Mouse (Mus musculus): ENCODE measurements around the gene Plekhg5. TPM values are rescaled to one million over a fixed set of nuclear protein-coding genes. Genes with fewer than 3 reads are reported as not detected.

The Plekhg5 gene
- total and polyA plus RNA-seq, 3 experiments, result 0.05 to 2.1 (median 1.1) TPM

GRCm38 (mm10) chr4:152029087-152029486 lies 43.2 kb upstream of the Plekhg5 start:
- dilution Hi-C loops (cut with MboI; ENCODE audit: extremely low pct_ligation_motif_present, extremely low pct_unique_long_range_greater_than_20kb, low sequenced_read_pairs) (no loop called here), in situ Hi-C loops (cut with MboI; ENCODE audit: low pct_ligation_motif_present, low pct_unique_long_range_greater_than_20kb, low sequenced_read_pairs) (no loop called here)
- TF ChIP-seq EP300 (IDR thresholded peaks at IDR 0.05; ENCODE audit: low read length) (no peak), BHLHE40 (IDR thresholded peaks at IDR 0.05; ENCODE audit: low read depth, low read length) (no peak), HCFC1 (IDR thresholded peaks at IDR 0.05; ENCODE audit: low read depth, low read length) (no peak), CHD1 (IDR thresholded peaks at IDR 0.05; ENCODE audit: low read depth, low read length) (no peak), TBP (conservative IDR thresholded peaks at IDR 0.05; ENCODE audit: low read depth, low read length) (0 out of 2 replicates have a peak, but pooled peaks have one; percentile 42), USF2 (conservative IDR thresholded peaks at IDR 0.05; ENCODE audit: low read depth, low read length) (no peak), CTCF (conservative IDR thresholded peaks at IDR 0.05 in 1 of 2, IDR thresholded peaks at IDR 0.05 in 1 of 2; ENCODE audit: low read depth in 2 of 2, low read length in 2 of 2) (peak in 1 of 2 experiments; percentile 57; a peak in 2 of 4 replicates), MEF2A (IDR thresholded peaks at IDR 0.05; ENCODE audit: borderline replicate concordance, low read depth, low read length) (no peak), MYC (IDR thresholded peaks at IDR 0.05; ENCODE audit: low read depth, low read length) (peak; percentile 45; the same call in 1 of the 2 replicates), GABPA (IDR thresholded peaks at IDR 0.05; ENCODE audit: insufficient replicate concordance, low read depth, low read length) (no peak), POLR2AphosphoS2 (IDR thresholded peaks at IDR 0.05; ENCODE audit: low read depth, low read length) (no peak), IRF4 (IDR thresholded peaks at IDR 0.05; ENCODE audit: low read depth, low read length) (no peak), RCOR1 (conservative IDR thresholded peaks at IDR 0.05; ENCODE audit: low read depth, low read length) (no peak), NELFE (IDR thresholded peaks at IDR 0.05; ENCODE audit: low read depth, low read length) (no peak), KAT2A (IDR thresholded peaks at IDR 0.05; ENCODE audit: insufficient replicate concordance, low read length) (no peak), SMC3 (IDR thresholded peaks at IDR 0.05; ENCODE audit: low read depth, low read length) (peak; percentile 23), UBTF (IDR thresholded peaks at IDR 0.05; ENCODE audit: low read depth, low read length) (no peak), ZKSCAN1 (IDR thresholded peaks at IDR 0.05; ENCODE audit: borderline replicate concordance, low read depth, low read length) (no peak), RAD21 (IDR thresholded peaks at IDR 0.05; ENCODE audit: low read depth, low read length) (peak; percentile 32), JUND (conservative IDR thresholded peaks at IDR 0.05; ENCODE audit: low read depth, low read length) (no peak), PAX5 (IDR thresholded peaks at IDR 0.05; ENCODE audit: low read length) (no peak), ETS1 (conservative IDR thresholded peaks at IDR 0.05; ENCODE audit: low read depth, low read length) (no peak), CHD2 (IDR thresholded peaks at IDR 0.05; ENCODE audit: low read length) (no peak), MAFK (IDR thresholded peaks at IDR 0.05; ENCODE audit: insufficient replicate concordance, low read length) (no peak), USF1 (IDR thresholded peaks at IDR 0.05; ENCODE audit: low read depth, low read length) (no peak), ZC3H11A (IDR thresholded peaks at IDR 0.05; ENCODE audit: low read depth, low read length) (no peak), MXI1 (IDR thresholded peaks at IDR 0.05; ENCODE audit: low read depth, low read length) (no peak)
- Histone ChIP-seq H3K36me3 (replicated peaks in 1 of 2; ENCODE audit: control insufficient read depth in 1 of 2, insufficient read depth in 1 of 2, low read length in 1 of 2) (peaks cover 7 to 25% of the 10 kb centered on the region in 2 experiments), H3K9me3 (replicated peaks; ENCODE audit: low read length) (no peaks in the 10 kb centered on the region), H3K9ac (ENCODE audit: insufficient read depth, low read depth) (no peak overlapping the region), H3K27me3 (replicated peaks) (peaks cover 3% of the 10 kb centered on the region), H3K4me2 (ENCODE audit: insufficient read depth, low read depth, poor library complexity, severe bottlenecking) (no peak overlapping the region), H3K27ac (ENCODE audit: insufficient read depth, low read depth) (no peak overlapping the region), H3K4me3 (replicated peaks in 1 of 3; ENCODE audit: low read depth in 2 of 3, low read length in 2 of 3, poor library complexity in 1 of 3) (no peak overlapping the region), H3K79me2 (replicated peaks; ENCODE audit: control insufficient read depth, extremely low read depth, insufficient read depth, poor library complexity, severe bottlenecking) (peaks cover 21% of the 10 kb centered on the region), H3K4me1 (ENCODE audit: control insufficient read depth in 1 of 2, insufficient read depth in 2 of 2) (peaks cover 20 to 36% of the 10 kb centered on the region in 2 experiments)
- DNase-seq (ENCODE audit: extremely low read depth), result peak; percentile 15
